Mouse (Mus musculus) kidney, adult 9 months (tissue): ENCODE data around the gene Tmem26.

ENCODE experiments used
- DNase-seq: peaks from one replicate; pipeline ENCODE4 v3.0.0; 2022

Tmem26 gene

DNA sequence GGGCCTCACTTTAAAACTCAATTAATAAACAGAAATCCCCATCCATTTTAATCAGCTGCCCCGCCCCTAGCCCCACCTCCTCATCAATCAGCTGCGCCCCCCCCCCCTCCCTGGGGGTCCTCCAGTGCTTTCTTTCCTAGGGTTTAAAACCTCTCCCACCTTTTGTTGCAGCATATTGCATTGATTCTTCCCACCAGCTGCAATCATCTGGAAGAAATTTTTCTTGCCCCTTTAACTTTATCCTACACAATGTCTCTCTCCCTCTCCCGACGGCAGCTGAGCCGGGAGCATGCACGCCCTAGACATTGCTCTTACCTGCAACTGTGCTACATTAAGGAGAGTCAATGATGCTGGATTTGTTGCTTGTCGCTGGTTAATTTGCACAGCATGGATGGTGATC lies 36.3 kb downstream of the Tmem26 start:
- no peak for DNase-seq

GRCm38 (mm10) chr10:68781067-68781868 lies 57.8 kb downstream of the Tmem26 start:
- peak; percentile 24 for DNase-seq

- no peak for DNase-seq
Observed at GRCm38 (mm10) chr10:68782724-68783123, 59.3 kb downstream of the Tmem26 start.

GRCm38 (mm10) chr10:68783856-68784255 lies 60.4 kb downstream of the Tmem26 start:
- no peak for DNase-seq

DNA sequence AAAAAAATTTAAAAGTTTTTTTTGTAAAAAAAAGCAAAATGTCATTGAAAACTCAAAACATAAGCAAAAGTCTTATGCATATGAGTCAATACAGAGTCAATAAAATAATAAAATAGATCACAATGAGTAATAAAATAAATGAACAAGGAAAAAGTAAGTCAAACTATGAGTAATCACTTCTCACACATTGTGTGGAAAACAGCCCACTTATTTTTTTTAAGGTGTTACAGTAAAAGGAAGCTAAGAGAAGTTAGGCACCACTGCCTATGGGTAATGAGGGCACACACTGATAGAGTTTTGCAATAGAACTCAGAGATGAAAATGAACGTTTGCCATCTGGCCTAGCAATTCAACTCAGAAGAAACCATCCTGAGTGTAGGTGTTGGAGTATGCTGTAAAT lies 61.0 kb downstream of the Tmem26 start:
- no peak for DNase-seq

DNA sequence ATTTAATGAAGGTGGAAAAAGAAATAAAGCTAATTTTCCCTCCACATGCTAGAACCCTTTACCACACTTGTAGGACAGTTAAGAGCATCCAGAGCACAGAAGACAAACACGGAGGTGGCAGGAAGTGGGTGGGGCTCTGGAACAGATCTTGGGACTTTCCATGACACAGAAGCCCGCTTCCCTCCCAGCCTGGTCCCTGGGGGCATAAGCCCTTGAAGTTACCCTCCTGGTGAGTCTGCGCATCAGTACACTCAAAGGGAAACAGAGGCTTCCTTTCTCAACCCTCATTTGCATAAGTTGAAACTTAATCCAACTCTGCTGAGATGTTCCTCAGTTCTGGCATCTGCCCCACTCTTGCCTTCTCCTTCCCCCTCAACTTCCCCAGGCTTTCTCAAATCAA lies 72.0 kb downstream of the Tmem26 start:
- DNase-seq: peak; percentile 73

GRCm38 (mm10) chr10:68799883-68800282 lies 76.4 kb downstream of the Tmem26 start:
- peak; percentile 72 for DNase-seq

DNA sequence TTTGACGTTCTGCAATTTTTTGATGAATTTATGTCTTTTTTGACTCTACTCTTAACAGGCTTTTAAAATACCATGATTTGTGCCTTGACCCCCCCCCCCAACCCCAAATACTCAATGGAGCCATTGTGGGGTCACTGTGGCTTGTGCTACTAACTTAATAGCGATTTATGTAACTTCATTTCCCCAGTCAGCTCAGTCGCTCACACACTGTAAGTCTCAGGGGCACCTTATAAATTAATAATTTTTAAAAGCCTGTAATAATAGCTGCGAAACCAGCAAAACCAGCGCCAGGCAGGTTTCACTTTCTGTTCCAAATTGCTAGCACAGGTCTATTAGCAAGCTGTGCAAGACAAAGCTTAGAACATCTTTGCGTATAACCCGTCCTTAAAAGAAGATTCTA lies 76.9 kb downstream of the Tmem26 start:
- DNase-seq: no peak

DNA sequence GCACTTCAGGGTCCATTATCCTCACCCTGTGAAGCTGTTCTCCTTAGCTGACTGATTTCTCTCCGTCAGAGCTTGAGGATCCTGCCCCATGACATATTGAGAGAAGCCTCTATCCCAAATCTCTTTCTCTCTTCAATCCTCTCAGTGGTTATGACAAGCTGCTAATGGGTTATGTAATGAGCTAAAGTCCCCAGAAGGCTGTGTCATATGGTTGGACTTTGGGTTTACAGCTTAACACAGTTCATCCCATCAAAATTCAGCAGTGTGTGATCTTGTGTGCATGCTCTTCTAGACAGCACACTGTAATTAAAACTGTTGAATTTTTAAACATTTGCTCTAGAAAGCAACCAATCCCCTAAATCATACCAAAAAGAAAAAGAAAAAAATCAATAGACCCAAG lies 82.9 kb downstream of the Tmem26 start:
- DNase-seq: peak; percentile 39

DNA sequence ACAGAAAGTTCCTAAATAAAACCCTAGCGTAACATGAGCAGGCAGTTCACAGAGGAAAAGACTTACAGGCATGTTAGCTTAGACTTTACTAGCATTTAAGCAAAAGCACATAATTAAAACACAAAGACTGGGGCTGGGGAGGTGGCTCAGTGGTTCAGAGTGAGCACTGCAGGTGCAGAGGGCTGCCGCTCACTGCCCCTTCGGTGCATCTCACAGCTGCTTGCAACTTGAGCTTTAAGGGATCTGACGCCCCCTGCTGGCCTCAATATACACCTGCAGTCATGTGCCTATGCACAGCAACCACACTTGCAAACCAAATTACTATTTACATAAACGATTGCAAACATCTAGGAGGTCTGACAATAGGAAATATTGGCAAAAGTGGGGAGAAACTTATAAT lies 87.5 kb downstream of the Tmem26 start:
- no peak for DNase-seq

DNA sequence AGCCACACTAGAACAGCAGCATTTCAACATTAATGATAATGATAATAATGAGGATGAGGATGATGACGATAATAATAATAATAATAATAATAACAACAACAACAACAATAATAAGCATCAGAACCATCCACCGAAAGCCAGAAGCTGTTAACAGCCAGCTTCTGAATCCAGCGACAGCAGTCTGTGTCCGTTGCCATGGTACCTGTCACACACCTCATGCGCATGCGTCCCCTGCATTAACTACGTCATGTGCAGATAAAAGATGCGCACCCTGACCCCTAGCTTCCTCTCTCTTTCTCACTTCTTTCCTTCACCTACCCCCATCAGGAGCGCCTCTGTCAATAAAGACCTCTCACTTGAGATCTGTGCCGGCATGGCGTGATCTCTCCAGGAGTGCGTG lies 89.3 kb downstream of the Tmem26 start:
- no peak for DNase-seq

GRCm38 (mm10) chr10:68817281-68817680 lies 93.8 kb downstream of the Tmem26 start:
- DNase-seq: no peak

GRCm38 (mm10) chr10:68818065-68818759 lies 94.8 kb downstream of the Tmem26 start:
- no peak for DNase-seq

GRCm38 (mm10) chr10:68824519-68824918 lies 101.1 kb downstream of the Tmem26 start:
- DNase-seq: no peak
